Mouse (Mus musculus) neural tube, embryonic 13.5 days (tissue): ENCODE results near the gene Grin2a. TPM values are rescaled to one million over a fixed set of nuclear protein-coding genes. Genes with fewer than 3 reads are reported as not detected.

ENCODE experiments used
- ATAC-seq: fragments of 200-750 bp; cut with Nextera tagmentation; 2 replicates; pipeline ENCODE4 v1.8.0; 2017; ENCODE audit warnings: low read depth, mild to moderate bottlenecking, moderate TSS enrichment, moderate library complexity
- H3K27ac ChIP-seq: fragments of 300-500 bp; sonication (generic); replicated peaks from 2 replicates; pipeline ENCODE4 v1.5.1; 2015; ENCODE audit warnings: moderate library complexity, mild to moderate bottlenecking, inconsistent platforms
- H3K27me3 ChIP-seq: fragments of 300-500 bp; sonication (generic); 2 replicates; pipeline ENCODE4 v1.6.1; 2015; ENCODE audit warnings: mild to moderate bottlenecking, inconsistent platforms
- H3K36me3 ChIP-seq: fragments of 300-500 bp; sonication (generic); 2 replicates; pipeline ENCODE4 v1.6.1; 2015; ENCODE audit warnings: mild to moderate bottlenecking, inconsistent platforms
- H3K4me1 ChIP-seq: fragments of 300-500 bp; sonication (generic); replicated peaks from 2 replicates; pipeline ENCODE4 v1.6.1; 2015; ENCODE audit warnings: inconsistent platforms
- H3K4me2 ChIP-seq: fragments of 300-500 bp; sonication (generic); 2 replicates; pipeline ENCODE4 v1.6.1; 2015; ENCODE audit warnings: inconsistent platforms, mild to moderate bottlenecking, moderate library complexity
- H3K4me3 ChIP-seq: fragments of 300-500 bp; sonication (generic); 2 replicates; pipeline ENCODE4 v1.5.1; 2015; ENCODE audit warnings: mild to moderate bottlenecking, inconsistent platforms
- H3K9ac ChIP-seq: fragments of 300-500 bp; sonication (generic); 2 replicates; pipeline ENCODE4 v1.6.1; 2015; ENCODE audit warnings: moderate library complexity, mild to moderate bottlenecking, inconsistent platforms
- H3K9me3 ChIP-seq: fragments of 300-500 bp; sonication (generic); 2 replicates; pipeline ENCODE4 v1.6.1; 2016; ENCODE audit warnings: inconsistent platforms
- WGBS: fragments of 180-500 bp; shearing (Covaris S2); methylation state at CpG from one replicate; pipeline ENCODE4 v1.1.7; 2015; 5-methylcytosine and 5-hydroxymethylcytosine counted together
- polyA plus RNA-seq: library from polyadenylated mRNA; unstranded; fragments of >200 nt; fragmentation: Nextera tagmentation; extraction: Ambion mirVana; gene quantifications from 2 replicates; pipeline ENCODE4 v1.2.1, GENCODE M21; 2015

The Grin2a gene
- polyA plus RNA-seq, 1 experiment from 2014 or later, result 5.2 TPM

GRCm38 (mm10) chr16:9900196-9900595, 95.2 kb downstream of the Grin2a start:
- Histone ChIP-seq H3K4me3 (no peak overlapping the region), H3K36me3 (no peaks in the 10 kb centered on the region), H3K9me3 (no peaks in the 10 kb centered on the region), H3K27ac (no peak overlapping the region), H3K9ac (no peak overlapping the region), H3K4me1 (no peaks in the 10 kb centered on the region), H3K27me3 (no peaks in the 10 kb centered on the region), H3K4me2 (no peak overlapping the region)
- no peak for ATAC-seq
- WGBS, result 93% methylated on average over 1 of the region's 1 CpGs

GRCm38 (mm10) chr16:9899176-9899575, 96.2 kb downstream of the Grin2a start:
- Histone ChIP-seq H3K36me3 (no peaks in the 10 kb centered on the region), H3K4me1 (no peaks in the 10 kb centered on the region), H3K9ac (no peak overlapping the region), H3K27ac (no peak overlapping the region), H3K9me3 (no peaks in the 10 kb centered on the region), H3K4me3 (no peak overlapping the region), H3K4me2 (no peak overlapping the region), H3K27me3 (no peaks in the 10 kb centered on the region)
- no peak for ATAC-seq
- WGBS, result 95% methylated on average over 2 of the region's 2 CpGs

- Histone ChIP-seq H3K36me3 (no peaks in the 10 kb centered on the region), H3K4me2 (no peak overlapping the region), H3K27ac (no peak overlapping the region), H3K4me3 (no peak overlapping the region), H3K9me3 (no peaks in the 10 kb centered on the region), H3K27me3 (no peaks in the 10 kb centered on the region), H3K9ac (no peak overlapping the region), H3K4me1 (no peaks in the 10 kb centered on the region)
- no peak for ATAC-seq
- 82% methylated on average over 7 of the region's 7 CpGs for WGBS
Observed at GRCm38 (mm10) chr16:9895581-9895980, 99.8 kb downstream of the Grin2a start.

GRCm38 (mm10) chr16:9886155-9886554, 109.2 kb downstream of the Grin2a start:
- no peak for ATAC-seq
- Histone ChIP-seq H3K9ac (no peak overlapping the region), H3K27ac (no peak overlapping the region), H3K9me3 (no peaks in the 10 kb centered on the region), H3K4me1 (no peaks in the 10 kb centered on the region), H3K36me3 (no peaks in the 10 kb centered on the region), H3K27me3 (no peaks in the 10 kb centered on the region), H3K4me3 (no peak overlapping the region), H3K4me2 (no peak overlapping the region)
- 72% methylated on average over 4 of the region's 4 CpGs for WGBS

- no peak for ATAC-seq
- no peaks in the 10 kb centered on the region for H3K36me3 ChIP-seq
Observed at GRCm38 (mm10) chr16:9884141-9884540, 111.2 kb downstream of the Grin2a start.

DNA sequence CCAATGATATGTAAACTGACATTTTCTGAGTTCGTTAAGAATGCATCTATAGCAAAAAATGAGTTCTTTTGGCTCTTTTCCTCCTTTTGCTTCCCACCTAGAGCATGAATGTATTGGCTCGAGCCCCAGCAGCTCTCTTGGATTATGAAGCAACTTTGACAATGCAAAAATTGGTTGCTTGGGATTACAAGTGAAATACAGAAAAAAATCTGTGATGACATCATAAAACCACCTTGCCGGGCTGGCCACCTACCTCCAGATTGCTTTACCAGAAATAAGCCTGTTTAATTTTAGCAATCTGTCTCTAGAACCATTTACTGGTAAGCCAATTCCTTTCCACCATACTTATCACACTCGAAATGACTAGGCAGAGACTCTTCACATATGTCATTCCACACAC, 112.9 kb downstream of the Grin2a start:
- Histone ChIP-seq H3K27me3 (no peaks in the 10 kb centered on the region), H3K4me3 (no peak overlapping the region), H3K27ac (no peak overlapping the region), H3K4me1 (no peaks in the 10 kb centered on the region), H3K9me3 (0 out of 2 replicates have a peak, but pooled peaks cover 4% of the 10 kb centered on the region), H3K36me3 (no peaks in the 10 kb centered on the region), H3K9ac (no peak overlapping the region), H3K4me2 (no peak overlapping the region)
- no peak for ATAC-seq
- 87% methylated on average over 4 of the region's 4 CpGs for WGBS

More at GRCm38 (mm10) chr16:9884141-9884540, 111.2 kb downstream of the Grin2a start:
- no peaks in the 10 kb centered on the region for H3K27me3 ChIP-seq
- no peak overlapping the region for H3K27ac ChIP-seq
- no peak overlapping the region for H3K4me2 ChIP-seq
- H3K9ac ChIP-seq, result no peak overlapping the region
- no peak overlapping the region for H3K4me3 ChIP-seq
- no peaks in the 10 kb centered on the region for H3K4me1 ChIP-seq
- 96% methylated on average over 2 of the region's 2 CpGs for WGBS
- H3K9me3 ChIP-seq, result 0 out of 2 replicates have a peak, but pooled peaks cover 4% of the 10 kb centered on the region

DNA sequence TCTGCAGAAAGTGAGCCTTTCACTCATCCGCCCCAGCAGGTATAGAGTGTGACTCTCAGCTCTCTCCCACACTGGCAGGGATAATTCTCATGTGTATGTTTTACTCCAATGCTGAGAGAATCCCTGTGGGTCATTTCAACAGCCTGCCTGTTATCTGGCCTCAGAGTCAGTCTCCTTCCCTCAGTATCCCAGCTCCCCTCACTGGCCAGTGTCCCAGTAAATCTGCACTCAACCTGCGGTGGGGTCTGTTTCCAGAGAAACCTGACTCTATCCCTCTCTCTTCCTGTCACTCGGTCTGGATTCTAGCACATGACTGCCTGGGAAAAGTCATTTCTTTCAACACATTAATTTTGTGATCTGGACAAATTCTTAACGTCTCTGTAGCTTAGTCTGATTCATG, 122.4 kb downstream of the Grin2a start:
- no peak overlapping the region for H3K9ac ChIP-seq
- H3K4me1 ChIP-seq, result no peaks in the 10 kb centered on the region
- no peak overlapping the region for H3K4me2 ChIP-seq
- no peak overlapping the region for H3K4me3 ChIP-seq
- H3K27ac ChIP-seq, result no peak overlapping the region
- ATAC-seq, result no peak
- H3K9me3 ChIP-seq, result no peaks in the 10 kb centered on the region
- WGBS, result 74% methylated on average over 4 of the region's 4 CpGs
- H3K36me3 ChIP-seq, result no peaks in the 10 kb centered on the region
- H3K27me3 ChIP-seq, result no peaks in the 10 kb centered on the region

- no peak for ATAC-seq
- Histone ChIP-seq H3K27me3 (no peaks in the 10 kb centered on the region), H3K9me3 (0 out of 2 replicates have a peak, but pooled peaks cover 5% of the 10 kb centered on the region), H3K9ac (no peak overlapping the region), H3K36me3 (no peaks in the 10 kb centered on the region), H3K4me1 (no peaks in the 10 kb centered on the region), H3K27ac (no peak overlapping the region), H3K4me3 (no peak overlapping the region), H3K4me2 (no peak overlapping the region)
- WGBS, result 85% methylated on average over 3 of the region's 3 CpGs
Observed at GRCm38 (mm10) chr16:9865710-9866109, 129.7 kb downstream of the Grin2a start.

DNA sequence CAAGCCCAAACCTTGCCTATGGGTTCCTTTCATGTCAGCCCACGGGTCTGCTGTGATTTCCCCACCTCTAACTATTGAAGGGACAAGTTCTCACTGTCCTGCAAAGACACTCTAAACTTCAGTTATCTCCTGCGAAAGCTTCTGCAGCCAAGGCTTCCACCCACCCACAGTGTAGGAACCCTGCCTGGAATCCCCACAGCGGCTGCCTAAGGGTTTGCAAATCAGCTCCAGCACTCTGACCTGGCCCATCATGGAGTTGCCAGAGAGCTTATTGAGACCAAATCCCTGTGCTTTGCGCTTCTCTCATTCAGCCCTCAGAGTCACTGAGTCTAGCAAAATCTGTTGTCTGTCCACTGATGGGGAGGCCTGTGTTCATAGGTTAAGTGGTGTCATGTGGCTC, 130.3 kb downstream of the Grin2a start:
- Histone ChIP-seq H3K9me3 (0 out of 2 replicates have a peak, but pooled peaks cover 5% of the 10 kb centered on the region), H3K4me1 (no peaks in the 10 kb centered on the region), H3K4me2 (no peak overlapping the region), H3K4me3 (no peak overlapping the region), H3K27ac (no peak overlapping the region), H3K27me3 (no peaks in the 10 kb centered on the region), H3K9ac (no peak overlapping the region), H3K36me3 (no peaks in the 10 kb centered on the region)
- ATAC-seq, result no peak
- WGBS, result 85% methylated on average over 4 of the region's 4 CpGs

GRCm38 (mm10) chr16:9857758-9858157, 137.6 kb downstream of the Grin2a start:
- no peak overlapping the region for H3K27ac ChIP-seq
- ATAC-seq, result no peak
- H3K36me3 ChIP-seq, result no peaks in the 10 kb centered on the region
- H3K27me3 ChIP-seq, result no peaks in the 10 kb centered on the region
- H3K4me2 ChIP-seq, result no peak overlapping the region
- H3K4me3 ChIP-seq, result no peak overlapping the region
- no peaks in the 10 kb centered on the region for H3K9me3 ChIP-seq
- no peaks in the 10 kb centered on the region for H3K4me1 ChIP-seq
- 82% methylated on average over 2 of the region's 2 CpGs for WGBS
- H3K9ac ChIP-seq, result no peak overlapping the region

- 83% methylated on average over 12 of the region's 12 CpGs for WGBS
- no peaks in the 10 kb centered on the region for H3K36me3 ChIP-seq
- no peak overlapping the region for H3K27ac ChIP-seq
- no peaks in the 10 kb centered on the region for H3K9me3 ChIP-seq
- ATAC-seq, result no peak
- H3K4me3 ChIP-seq, result no peak overlapping the region
- H3K4me2 ChIP-seq, result no peak overlapping the region
- H3K27me3 ChIP-seq, result no peaks in the 10 kb centered on the region
- H3K4me1 ChIP-seq, result no peaks in the 10 kb centered on the region
- no peak overlapping the region for H3K9ac ChIP-seq
Observed at GRCm38 (mm10) chr16:9851265-9851988, 143.9 kb downstream of the Grin2a start.

DNA sequence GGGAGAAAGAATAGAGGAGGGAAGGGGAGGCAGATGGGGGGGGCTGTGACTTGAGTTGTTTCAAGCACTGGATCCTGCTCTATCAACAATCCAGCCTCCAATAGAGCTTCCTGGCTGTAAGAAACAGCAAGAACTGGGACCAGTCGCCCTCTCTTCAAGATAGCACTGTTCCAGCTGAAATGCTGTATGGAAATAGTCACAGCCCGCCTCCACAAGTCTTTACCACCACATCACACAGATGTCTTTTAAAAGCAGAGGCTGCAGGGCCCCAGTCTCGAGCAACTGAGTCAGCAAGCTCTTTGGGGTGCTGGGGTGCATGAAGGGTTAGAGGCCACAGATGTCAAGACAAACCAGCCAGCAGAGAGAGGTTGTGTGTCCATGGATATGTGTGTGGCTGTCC, 153.9 kb downstream of the Grin2a start:
- H3K36me3 ChIP-seq, result no peaks in the 10 kb centered on the region
- H3K4me1 ChIP-seq, result peaks cover 4% of the 10 kb centered on the region; the same call in 1 of the 2 replicates
- no peak overlapping the region for H3K9ac ChIP-seq
- no peaks in the 10 kb centered on the region for H3K27me3 ChIP-seq
- H3K27ac ChIP-seq, result no peak overlapping the region
- no peak overlapping the region for H3K4me3 ChIP-seq
- no peaks in the 10 kb centered on the region for H3K9me3 ChIP-seq
- no peak overlapping the region for H3K4me2 ChIP-seq
- no peak for ATAC-seq
- 64% methylated on average over 3 of the region's 3 CpGs for WGBS

DNA sequence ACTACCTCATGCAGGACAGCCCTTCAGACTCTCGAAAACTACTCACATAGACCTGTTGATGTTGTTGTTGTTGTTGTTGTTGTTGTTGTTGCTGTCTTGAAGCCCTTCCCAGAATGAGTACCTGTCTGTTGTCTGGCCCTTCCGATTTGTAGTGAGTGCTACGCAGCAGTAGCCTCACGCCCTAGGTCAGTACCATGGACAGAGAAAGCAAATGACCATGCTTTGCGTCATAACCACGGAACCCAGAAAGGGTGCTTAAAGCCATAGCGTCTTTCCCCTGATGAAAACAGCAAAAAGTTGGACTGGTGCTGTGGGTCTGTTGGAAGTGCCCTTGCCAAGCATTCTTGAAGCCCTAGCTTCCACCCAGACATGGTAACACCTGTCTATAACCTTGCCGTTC, 158.8 kb downstream of the Grin2a start:
- Histone ChIP-seq H3K4me1 (no peaks in the 10 kb centered on the region), H3K27ac (no peak overlapping the region), H3K9ac (no peak overlapping the region), H3K4me2 (no peak overlapping the region), H3K27me3 (no peaks in the 10 kb centered on the region), H3K9me3 (no peaks in the 10 kb centered on the region), H3K4me3 (no peak overlapping the region), H3K36me3 (no peaks in the 10 kb centered on the region)
- ATAC-seq, result no peak
- 42% methylated on average over 8 of the region's 8 CpGs for WGBS
